Mouse (Mus musculus) limb, embryonic 14.5 days (tissue): ENCODE results near the gene Akp3. TPM values are rescaled to one million over a fixed set of nuclear protein-coding genes. Genes with fewer than 3 reads are reported as not detected.

Experiments
- ATAC-seq: fragments of 200-750 bp; cut with Nextera tagmentation; 2 replicates; pipeline ENCODE4 v1.8.0; 2017; ENCODE audit warnings: low read depth, moderate number of reproducible peaks, moderate TSS enrichment; ENCODE audit not compliant: low FRiP score
- DNase-seq: peaks from one replicate; pipeline ENCODE4 v3.0.0-alpha.2; 2015; ENCODE audit warnings: low spot score
- H3K27ac ChIP-seq: fragments of 300-500 bp; sonication (generic); replicated peaks from 2 replicates; pipeline ENCODE4 v1.5.1; 2014; ENCODE audit warnings: low read depth, mild to moderate bottlenecking, low read length, moderate library complexity, mixed read lengths
- H3K27me3 ChIP-seq: fragments of 300-500 bp; sonication (generic); 2 replicates; pipeline ENCODE4 v1.6.1; 2014; ENCODE audit warnings: low read length, mixed read lengths; ENCODE audit not compliant: control insufficient read depth, insufficient read depth
- H3K36me3 ChIP-seq: fragments of 300-500 bp; sonication (generic); 2 replicates; pipeline ENCODE4 v1.6.1; 2014; ENCODE audit warnings: mild to moderate bottlenecking, low read length, moderate library complexity, mixed read lengths; ENCODE audit not compliant: control insufficient read depth, insufficient read depth
- H3K4me1 ChIP-seq: fragments of 300-500 bp; sonication (generic); 2 replicates; pipeline ENCODE4 v1.6.1; 2014; ENCODE audit warnings: antibody characterized with exemption, low read length, mixed read lengths; ENCODE audit not compliant: control insufficient read depth, insufficient read depth
- H3K4me2 ChIP-seq: fragments of 300-500 bp; sonication (generic); replicated peaks from 2 replicates; pipeline ENCODE4 v1.6.1; 2014; ENCODE audit warnings: low read depth, mild to moderate bottlenecking, low read length, moderate library complexity; ENCODE audit not compliant: severe bottlenecking
- H3K4me3 ChIP-seq: fragments of 300-500 bp; sonication (generic); replicated peaks from 2 replicates; pipeline ENCODE4 v1.5.1; 2014; ENCODE audit warnings: low read length
- H3K9ac ChIP-seq: fragments of 300-500 bp; sonication (generic); 2 replicates; pipeline ENCODE4 v1.6.1; 2014; ENCODE audit warnings: mild to moderate bottlenecking, low read depth, low read length, moderate library complexity; ENCODE audit not compliant: severe bottlenecking
- H3K9me3 ChIP-seq: fragments of 300-500 bp; sonication (generic); 2 replicates; pipeline ENCODE4 v1.6.1; 2016; ENCODE audit warnings: low read length; ENCODE audit not compliant: control insufficient read depth
- POLR2A ChIP-seq: fragments of 200-500 bp; IDR thresholded peaks from 2 replicates; pipeline ENCODE4 v1.8.0; 2012; ENCODE audit warnings: inconsistent platforms, mild to moderate bottlenecking, moderate library complexity, borderline replicate concordance; ENCODE audit not compliant: insufficient read depth, insufficient read length; ENCODE audit errors: extremely low read depth
- WGBS: fragments of 180-500 bp; shearing (Covaris S2); extraction: QIAGEN DNeasy Blood & Tissue Kit; methylation state at CpG from one replicate; pipeline ENCODE4 v1.1.7; 2014; 5-methylcytosine and 5-hydroxymethylcytosine counted together
- polyA plus RNA-seq, 2 experiments: library from polyadenylated mRNA; depleted of rRNA in 1 of 2; stranded (reverse) in 1 of 2; unstranded in 1 of 2; fragments of >200 nt; fragmentation: Nextera tagmentation in 1 of 2; extraction: Ambion mirVana in 1 of 2; gene quantifications; 2 replicates each; pipeline versions ENCODE4 v1.2.1 to v1.2.3; 2012 to 2014

Gene Akp3
- polyA plus RNA-seq, 2 experiments, result 0.11 TPM; not detected in 1

- 13% methylated on average over 28 of the region's 30 CpGs for WGBS
- TF ChIP-seq POLR2A, result no peak
- H3K9me3 ChIP-seq, result no peaks in the 10 kb centered on the region
- peak overlapping the region; percentile 26 for H3K4me2 ChIP-seq
- ATAC-seq (peak; percentile 80), DNase-seq (peak; percentile 23)
- no peaks in the 10 kb centered on the region for H3K36me3 ChIP-seq
- H3K27me3 ChIP-seq, result no peaks in the 10 kb centered on the region; the same call in 1 of the 2 replicates
- 0 out of 2 replicates have a peak overlapping the region, but pooled peaks have one; percentile 4 for H3K9ac ChIP-seq
- H3K27ac ChIP-seq, result no peak overlapping the region
- no peaks in the 10 kb centered on the region for H3K4me1 ChIP-seq
- H3K4me3 ChIP-seq, result no peak overlapping the region
These were observed 26.3 kb upstream of the Akp3 start for GRCm38 (mm10) chr1:87098358-87098975.

GRCm38 (mm10) chr1:87101411-87101810 is 23.4 kb upstream of the Akp3 start, which contains the start of gene Alpi:
Alpi (minus strand) TSS chr1:87101606.
- ATAC-seq (no peak), DNase-seq (no peak)
- no peak for TF ChIP-seq POLR2A
- Histone ChIP-seq H3K9ac (no peak within 1 kb of the TSS), H3K27ac (no peak within 1 kb of the TSS), H3K4me2 (no peak within 1 kb of the TSS), H3K27me3 (no peaks in the 10 kb centered on the region; the same call in 1 of the 2 replicates), H3K4me1 (no peaks in the 10 kb centered on the region), H3K4me3 (no peak within 1 kb of the TSS), H3K36me3 (no peaks in the 10 kb centered on the region), H3K9me3 (no peaks in the 10 kb centered on the region)
- WGBS, result 86% methylated on average over 1 of the region's 1 CpGs

- WGBS, result 78% methylated on average over 3 of the region's 3 CpGs
- Histone ChIP-seq H3K36me3 (no peaks in the 10 kb centered on the region), H3K27me3 (no peaks in the 10 kb centered on the region; the same call in 1 of the 2 replicates), H3K4me3 (no peak overlapping the region), H3K27ac (no peak overlapping the region), H3K9ac (no peak overlapping the region), H3K4me2 (no peak overlapping the region), H3K9me3 (no peaks in the 10 kb centered on the region), H3K4me1 (no peaks in the 10 kb centered on the region)
- TF ChIP-seq POLR2A, result no peak
- ATAC-seq, result no peak
- no peak for DNase-seq
These were observed 22.7 kb upstream of the Akp3 start for GRCm38 (mm10) chr1:87102114-87102513.

GRCm38 (mm10) chr1:87103936-87104335 is 20.8 kb upstream of the Akp3 start:
- 68% methylated on average over 1 of the region's 1 CpGs for WGBS
- no peaks in the 10 kb centered on the region for H3K36me3 ChIP-seq
- H3K27me3 ChIP-seq, result no peaks in the 10 kb centered on the region; the same call in 1 of the 2 replicates
- DNase-seq (no peak), ATAC-seq (no peak)
- H3K4me1 ChIP-seq, result no peaks in the 10 kb centered on the region
- no peaks in the 10 kb centered on the region for H3K9me3 ChIP-seq
- no peak overlapping the region for H3K4me3 ChIP-seq
- H3K4me2 ChIP-seq, result no peak overlapping the region
- H3K9ac ChIP-seq, result no peak overlapping the region
- TF ChIP-seq POLR2A, result no peak
- H3K27ac ChIP-seq, result no peak overlapping the region

GRCm38 (mm10) chr1:87106536-87106935 is 18.2 kb upstream of the Akp3 start:
- ATAC-seq (no peak), DNase-seq (no peak)
- TF ChIP-seq POLR2A, result no peak
- Histone ChIP-seq H3K27me3 (no peaks in the 10 kb centered on the region), H3K9ac (no peak overlapping the region), H3K4me2 (no peak overlapping the region), H3K4me3 (no peak overlapping the region), H3K9me3 (no peaks in the 10 kb centered on the region), H3K4me1 (no peaks in the 10 kb centered on the region), H3K36me3 (no peaks in the 10 kb centered on the region), H3K27ac (no peak overlapping the region)
- 81% methylated on average over 8 of the region's 8 CpGs for whole genome bisulfite sequencing

- DNase-seq (no peak), ATAC-seq (no peak)
- WGBS, result 83% methylated on average over 4 of the region's 4 CpGs
- Histone ChIP-seq H3K27me3 (no peaks in the 10 kb centered on the region), H3K4me2 (no peak overlapping the region), H3K4me1 (no peaks in the 10 kb centered on the region), H3K4me3 (no peak overlapping the region), H3K27ac (no peak overlapping the region), H3K9me3 (no peaks in the 10 kb centered on the region), H3K9ac (no peak overlapping the region), H3K36me3 (no peaks in the 10 kb centered on the region)
- no peak for TF ChIP-seq POLR2A
These were observed 16.2 kb upstream of the Akp3 start for GRCm38 (mm10) chr1:87108564-87108963.
